In the genomic region with DNA sequence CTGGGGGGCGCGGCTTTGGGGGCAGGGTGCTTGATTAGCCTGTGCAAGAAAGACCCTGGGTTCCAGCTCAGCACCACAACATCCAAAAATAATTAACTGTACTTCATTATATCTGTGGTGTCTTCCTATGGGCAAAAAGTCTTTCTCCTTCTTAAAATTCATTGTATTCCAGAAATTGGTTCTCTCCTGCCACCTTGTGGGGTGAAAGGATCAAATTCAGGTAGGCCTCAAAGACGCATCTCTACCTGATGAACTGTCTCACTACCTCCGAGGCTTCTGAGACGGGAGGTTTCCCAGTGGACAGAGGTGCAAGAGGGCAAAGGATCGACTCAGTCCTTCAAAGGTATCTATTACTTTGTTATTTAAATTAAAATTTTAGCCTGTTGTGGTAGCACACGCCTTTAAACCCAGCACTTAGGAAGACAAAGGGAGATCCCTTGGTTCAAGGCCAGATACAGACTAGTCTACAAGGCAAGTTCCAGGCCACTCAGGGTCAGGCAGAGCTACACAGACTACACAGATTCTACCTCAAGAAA, we compare ENCODE assay signal across 18 mouse cellular contexts. TPM values are rescaled to one million over a fixed set of nuclear protein-coding genes. Genes with fewer than 3 reads are reported as not detected.
DNase-seq lines count a peak whose midpoint lies in the region; ATAC-seq and TF ChIP-seq lines count a peak whose summit lies in the region.
"Had no signal": no experiment of that assay in that cellular context is flagged by ENCODE, and none has a peak within 500 bp of the region (broad histone marks: within the 10 kb centered on the region; RNA-seq: fewer than 3 reads in every experiment).

No protein-coding gene starts in this region.

- H3K9me3 ChIP-seq in forebrain, postnatal 0 days (ENCODE audit: low read length) = no peaks in the 10 kb centered on the region
- H3K9me3 ChIP-seq in forebrain, embryonic 10.5 days = no peaks in the 10 kb centered on the region
- H3K9me3 ChIP-seq: forebrain, embryonic 12.5 days; kidney, embryonic 15.5 days; liver, embryonic 13.5 days; megakaryocyte, embryonic 14.5 days; stomach, embryonic 15.5 days had no signal

- no peaks in the 10 kb centered on the region for H3K27me3 ChIP-seq in forebrain, postnatal 0 days (ENCODE audit: insufficient read depth, low read length)
- H3K27me3 ChIP-seq in forebrain, embryonic 10.5 days (ENCODE audit: poor library complexity, severe bottlenecking) = no peaks in the 10 kb centered on the region
- H3K27me3 ChIP-seq in thymus, adult 2 months (ENCODE audit: control insufficient read depth, insufficient read depth, low read length) = no peaks in the 10 kb centered on the region
- H3K27me3 ChIP-seq: forebrain, embryonic 12.5 days; kidney, embryonic 15.5 days; liver, embryonic 13.5 days; megakaryocyte, embryonic 14.5 days; stomach, embryonic 15.5 days had no signal

- 0 out of 2 replicates have a peak overlapping the region, but pooled peaks have one; percentile 15 for H3K4me2 ChIP-seq in forebrain, postnatal 0 days (ENCODE audit: low read depth)
- H3K4me2 ChIP-seq: forebrain, embryonic 12.5 days; kidney, embryonic 15.5 days; liver, embryonic 13.5 days; stomach, embryonic 15.5 days had no signal

- peaks cover 14% of the 10 kb centered on the region for H3K4me1 ChIP-seq in forebrain, postnatal 0 days (ENCODE audit: insufficient read depth)
- peaks cover 39% of the 10 kb centered on the region for H3K4me1 ChIP-seq in forebrain, embryonic 10.5 days
- H3K4me1 ChIP-seq in thymus, adult 2 months (replicated peaks; ENCODE audit: control insufficient read depth, insufficient read depth, low read length) = peaks cover 8% of the 10 kb centered on the region

- no peak for DNase-seq in forebrain, postnatal 0 days
- no peak for DNase-seq in forebrain, embryonic 10.5 days (ENCODE audit: extremely low spot score, low spot score)
- DNase-seq in left cerebral cortex, adult 2 months (ENCODE audit: extremely low spot score in 1 of 2, low spot score in 2 of 2) = no peak
- DNase-seq in left cerebral cortex, adult 18-20 months (ENCODE audit: low spot score in 2 of 2) = no peak
- peak; percentile 70 for DNase-seq in ES-CJ7 (ENCODE audit: low read depth, low spot score)
- DNase-seq in induced T-regulatory cell, adult 2 months (ENCODE audit: low read depth) = peak; percentile 60
- no peak for DNase-seq in right cerebral cortex, postnatal 4 days
- DNase-seq in thymus, adult 2 months = no peak
- DNase-seq: adrenal gland, postnatal 14 days; cerebellum, adult 8-10 months; gastrocnemius, postnatal 10 days; layer of hippocampus, postnatal 36 days; liver, embryonic 13.5 days had no signal

- peaks cover 3% of the 10 kb centered on the region; the same call in 1 of the 2 replicates for H3K36me3 ChIP-seq in forebrain, postnatal 0 days (ENCODE audit: insufficient read depth)
- peaks cover 66% of the 10 kb centered on the region for H3K36me3 ChIP-seq in forebrain, embryonic 10.5 days (replicated peaks)
- no peaks in the 10 kb centered on the region for H3K36me3 ChIP-seq in thymus, adult 2 months (ENCODE audit: control insufficient read depth, insufficient read depth, low read length)
- H3K36me3 ChIP-seq: stomach, embryonic 15.5 days had no signal

- intact Hi-C loops in left cerebral cortex, adult 2 months (cut with DNase I) = no loop called here

- no peak for ATAC-seq in forebrain, postnatal 0 days

- WGBS in forebrain, postnatal 0 days = 82% methylated on average over 7 of the region's 7 CpGs
- WGBS in forebrain, embryonic 10.5 days = 87% methylated on average over 7 of the region's 7 CpGs
- WGBS in thymus, adult 2 months = 92% methylated on average over 7 of the region's 7 CpGs

- peak; percentile 42 for TF ChIP-seq CTCF in forebrain, postnatal 0 days (IDR thresholded peaks at IDR 0.05; ENCODE audit: low read depth)
- TF ChIP-seq CTCF in left cerebral cortex, adult 2 months (IDR thresholded peaks at IDR 0.05) = peak; percentile 33
- no peak for TF ChIP-seq CTCF in thymus, adult 2 months (IDR thresholded peaks at IDR 0.05; ENCODE audit: borderline replicate concordance, control insufficient read depth, extremely low read depth, insufficient read depth, low read length, poor library complexity)

- H3K4me3 ChIP-seq in forebrain, postnatal 0 days (ENCODE audit: low read depth, low read length) = no peak overlapping the region
- no peak overlapping the region for H3K4me3 ChIP-seq in forebrain, embryonic 10.5 days
- H3K4me3 ChIP-seq in left cerebral cortex, adult 2 months = no peak overlapping the region
- no peak overlapping the region for H3K4me3 ChIP-seq in thymus, adult 2 months (ENCODE audit: control insufficient read depth, insufficient read depth, low read length)
- H3K4me3 ChIP-seq: forebrain, embryonic 12.5 days; kidney, embryonic 15.5 days; liver, embryonic 13.5 days; megakaryocyte, embryonic 14.5 days; stomach, embryonic 15.5 days had no signal

- TF ChIP-seq POLR2A in thymus, adult 2 months (IDR thresholded peaks at IDR 0.05; ENCODE audit: control insufficient read depth, extremely low read depth, insufficient read depth, low read length, poor library complexity) = no peak

- H3K9ac ChIP-seq in forebrain, postnatal 0 days = no peak overlapping the region
- H3K9ac ChIP-seq: forebrain, embryonic 12.5 days; kidney, embryonic 15.5 days; liver, embryonic 13.5 days; stomach, embryonic 15.5 days had no signal

- H3K27ac ChIP-seq in forebrain, postnatal 0 days (ENCODE audit: low read depth, low read length) = no peak overlapping the region
- no peak overlapping the region for H3K27ac ChIP-seq in forebrain, embryonic 10.5 days
- H3K27ac ChIP-seq in left cerebral cortex, adult 2 months = no peak overlapping the region
- no peak overlapping the region for H3K27ac ChIP-seq in thymus, adult 2 months (ENCODE audit: control insufficient read depth, insufficient read depth, low read length)
- H3K27ac ChIP-seq: forebrain, embryonic 12.5 days; kidney, embryonic 15.5 days; liver, embryonic 13.5 days; stomach, embryonic 15.5 days had no signal

RNA-seq across cellular contexts. Expression of gene Tecr, which starts 17.2 kb away (rescaled TPM):
- total RNA-seq in forebrain, postnatal 0 days (2014; rRNA removed) = 762 and 857 TPM in 2 replicates
- polyA plus RNA-seq in forebrain, postnatal 0 days (2015; fragmentation: Nextera tagmentation; extraction: Ambion mirVana) = 1,089 and 1,117 TPM in 2 replicates
- polyA plus RNA-seq in forebrain, embryonic 10.5 days (2016; fragmentation: Nextera tagmentation; extraction: Ambion mirVana) = 637 and 658 TPM in 2 replicates
- 100 to 1,000 TPM; 572 to 605 TPM for total RNA-seq in left cerebral cortex, adult 2 months (2021)
- 100 to 1,000 TPM; 600 to 661 TPM for total RNA-seq in left cerebral cortex, adult 18-20 months (2021)
- polyA plus RNA-seq in thymus, adult 2 months (2012; rRNA removed) = 577 and 705 TPM in 2 replicates

RNA-seq across cellular contexts. Expression of gene Dnajb1, which starts 17.4 kb away (rescaled TPM):
- total RNA-seq in forebrain, postnatal 0 days (2014; rRNA removed) = 41.2 and 46.6 TPM in 2 replicates
- 40.7 and 65.1 TPM in 2 replicates for polyA plus RNA-seq in forebrain, postnatal 0 days (2015; fragmentation: Nextera tagmentation; extraction: Ambion mirVana)
- polyA plus RNA-seq in forebrain, embryonic 10.5 days (2016; fragmentation: Nextera tagmentation; extraction: Ambion mirVana) = 65.2 and 77.8 TPM in 2 replicates
- 10 to 100 TPM; 50.1 to 71.0 TPM for total RNA-seq in left cerebral cortex, adult 2 months (2021)
- 10 to 100 TPM; 61.3 to 66.7 TPM for total RNA-seq in left cerebral cortex, adult 18-20 months (2021)
- polyA plus RNA-seq in thymus, adult 2 months (2012; rRNA removed) = 87.1 and 91.0 TPM in 2 replicates

RNA-seq across cellular contexts. Expression of gene Ndufb7, which starts 24.1 kb away (rescaled TPM):
- total RNA-seq in forebrain, postnatal 0 days (2014; rRNA removed) = 155 and 262 TPM in 2 replicates
- 392 and 492 TPM in 2 replicates for polyA plus RNA-seq in forebrain, postnatal 0 days (2015; fragmentation: Nextera tagmentation; extraction: Ambion mirVana)
- 342 and 357 TPM in 2 replicates for polyA plus RNA-seq in forebrain, embryonic 10.5 days (2016; fragmentation: Nextera tagmentation; extraction: Ambion mirVana)
- total RNA-seq in left cerebral cortex, adult 2 months (2021) = 100 to 1,000 TPM; 144 to 147 TPM
- total RNA-seq in left cerebral cortex, adult 18-20 months (2021) = 100 to 1,000 TPM; 136 to 155 TPM
- polyA plus RNA-seq in thymus, adult 2 months (2012; rRNA removed) = 412 and 498 TPM in 2 replicates

RNA-seq across cellular contexts. Expression of gene Olfr370, which starts 55.0 kb away (rescaled TPM):
- not detected in 2 replicates for total RNA-seq in forebrain, postnatal 0 days (2014; rRNA removed)
- polyA plus RNA-seq in forebrain, postnatal 0 days (2015; fragmentation: Nextera tagmentation; extraction: Ambion mirVana) = 0.04 TPM in 1 of 2 replicates, not detected in the other
- polyA plus RNA-seq in forebrain, embryonic 10.5 days (2016; fragmentation: Nextera tagmentation; extraction: Ambion mirVana) = not detected in 2 replicates
- not detected for total RNA-seq in left cerebral cortex, adult 2 months (2021)
- not detected for total RNA-seq in left cerebral cortex, adult 18-20 months (2021)
- polyA plus RNA-seq in thymus, adult 2 months (2012; rRNA removed) = not detected in 2 replicates
- total RNA-seq: adrenal gland, postnatal 14 days; gastrocnemius, postnatal 10 days; layer of hippocampus, postnatal 36 days had no signal
- polyA plus RNA-seq: forebrain, embryonic 12.5 days; heart, embryonic 16.5 days; kidney, embryonic 15.5 days; liver, embryonic 13.5 days; stomach, embryonic 15.5 days had no signal

Comparison
In these comparisons a context has a peak if more than half of its experiments do, and no peak if none do; other contexts are left out.
1. DNase-seq: peak in ES-CJ7 (single experiment) and induced T-regulatory cell, adult 2 months (single experiment); none in forebrain, postnatal 0 days (single experiment), forebrain, embryonic 10.5 days (single experiment), left cerebral cortex, adult 2 months (0 of 2), left cerebral cortex, adult 18-20 months (0 of 2), right cerebral cortex, postnatal 4 days (single experiment) and thymus, adult 2 months (single experiment).